Mouse (Mus musculus): ENCODE data around the gene Traf3. TPM values are rescaled to one million over a fixed set of nuclear protein-coding genes. Genes with fewer than 3 reads are reported as not detected.

The Traf3 gene
- polyA plus RNA-seq, 2 experiments = 2.7 to 2.8 TPM

DNA sequence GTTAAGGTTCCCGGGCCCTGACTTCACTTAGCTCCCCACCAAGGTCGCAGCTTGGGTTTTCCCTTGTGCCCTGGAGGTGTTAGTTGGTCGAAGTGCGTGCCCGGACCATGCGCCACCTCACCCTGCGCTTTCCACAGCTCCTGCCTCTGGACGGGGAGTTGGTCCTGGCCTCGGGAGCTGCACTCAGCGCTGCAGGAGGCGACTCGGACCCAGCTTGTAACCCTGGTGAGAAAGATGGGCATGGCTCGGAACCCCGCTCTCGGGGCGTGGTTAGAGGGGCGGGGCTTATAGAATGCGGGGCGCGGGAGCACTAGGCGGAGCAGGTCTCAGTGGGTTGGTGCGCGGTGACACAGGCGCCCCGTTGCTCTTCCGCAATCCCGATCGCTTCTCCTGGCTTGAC is 107.8 kb downstream of the Traf3 start:
- Histone ChIP-seq H3K36me3 (replicated peaks; ENCODE audit: control insufficient read depth, insufficient read depth, low read depth) (no peaks in the 10 kb centered on the region), H3K27ac (no peak overlapping the region), H3K9me3 (ENCODE audit: control insufficient read depth, low read length) (no peaks in the 10 kb centered on the region), H3K4me2 (ENCODE audit: low read depth) (peak overlapping the region; percentile 49; the same call in 1 of the 2 replicates), H3K4me1 (replicated peaks; ENCODE audit: control insufficient read depth in 2 of 2, insufficient read depth in 2 of 2, low read length in 1 of 2) (peaks cover 0 to 5% of the 10 kb centered on the region in 2 experiments; a peak in 2 of 4 replicates), H3K27me3 (ENCODE audit: control insufficient read depth, insufficient read depth, low read length) (peaks cover 73% of the 10 kb centered on the region), H3K9ac (replicated peaks) (no peak overlapping the region), H3K4me3 (ENCODE audit: insufficient read depth in 1 of 2, low read depth in 2 of 2, low read length in 2 of 2) (peak overlapping the region in 1 of 2 experiments; percentile 24; a peak in 1 of 4 replicates)
- TF ChIP-seq CTCF (IDR thresholded peaks at IDR 0.05; ENCODE audit: low read depth) = no peak
- no peak for TF ChIP-seq EP300 (IDR thresholded peaks at IDR 0.05; ENCODE audit: low read depth)
- 5% methylated on average over 28 of the region's 28 CpGs for WGBS (ENCODE audit: insufficient replicate concordance)
- DNase-seq (ENCODE audit: low read depth in 3 of 3, low spot score in 3 of 3) (no peak), ATAC-seq (ENCODE audit: insufficient read depth) (no peak; the same call in 1 of the 2 replicates)

- DNase-seq (ENCODE audit: low read depth in 3 of 3, low spot score in 3 of 3) (no peak), ATAC-seq (ENCODE audit: insufficient read depth) (no peak)
- peak overlapping the region in 1 of 2 experiments; percentile 24; a peak in 2 of 4 replicates for H3K4me3 ChIP-seq (ENCODE audit: insufficient read depth in 1 of 2, low read depth in 2 of 2, low read length in 2 of 2)
- H3K9me3 ChIP-seq (ENCODE audit: control insufficient read depth, low read length) = no peaks in the 10 kb centered on the region
- TF ChIP-seq EP300 (IDR thresholded peaks at IDR 0.05; ENCODE audit: low read depth) (no peak), CTCF (IDR thresholded peaks at IDR 0.05; ENCODE audit: low read depth) (no peak)
- peaks cover 0 to 4% of the 10 kb centered on the region in 2 experiments; a peak in 2 of 4 replicates for H3K4me1 ChIP-seq (replicated peaks; ENCODE audit: control insufficient read depth in 2 of 2, insufficient read depth in 2 of 2, low read length in 1 of 2)
- no peak overlapping the region for H3K27ac ChIP-seq
- no peaks in the 10 kb centered on the region for H3K36me3 ChIP-seq (replicated peaks; ENCODE audit: control insufficient read depth, insufficient read depth, low read depth)
- 3% methylated on average over 79 of the region's 80 CpGs for WGBS (ENCODE audit: insufficient replicate concordance)
- H3K27me3 ChIP-seq (ENCODE audit: control insufficient read depth, insufficient read depth, low read length) = peaks cover 73% of the 10 kb centered on the region
- peak overlapping the region; percentile 49 for H3K4me2 ChIP-seq (ENCODE audit: low read depth)
- no peak overlapping the region for H3K9ac ChIP-seq (replicated peaks)
These were observed 108.4 kb downstream of the Traf3 start for GRCm38 (mm10) chr12:111274447-111275149.

- no peaks in the 10 kb centered on the region for H3K4me1 ChIP-seq (replicated peaks; ENCODE audit: control insufficient read depth in 2 of 2, insufficient read depth in 2 of 2, low read length in 1 of 2)
- TF ChIP-seq EP300 (IDR thresholded peaks at IDR 0.05; ENCODE audit: low read depth) (no peak), CTCF (IDR thresholded peaks at IDR 0.05; ENCODE audit: low read depth) (no peak)
- H3K27ac ChIP-seq = no peak overlapping the region
- no peak overlapping the region for H3K9ac ChIP-seq (replicated peaks)
- H3K4me3 ChIP-seq (ENCODE audit: insufficient read depth in 1 of 2, low read depth in 2 of 2, low read length in 2 of 2) = peak overlapping the region in 1 of 2 experiments; percentile 24; a peak in 2 of 4 replicates
- 2% methylated on average over 58 of the region's 58 CpGs for WGBS (ENCODE audit: insufficient replicate concordance)
- DNase-seq (ENCODE audit: low read depth in 3 of 3, low spot score in 3 of 3) (no peak), ATAC-seq (ENCODE audit: insufficient read depth) (no peak)
- H3K36me3 ChIP-seq (replicated peaks; ENCODE audit: control insufficient read depth, insufficient read depth, low read depth) = no peaks in the 10 kb centered on the region
- no peaks in the 10 kb centered on the region for H3K9me3 ChIP-seq (ENCODE audit: control insufficient read depth, low read length)
- H3K4me2 ChIP-seq (ENCODE audit: low read depth) = peak overlapping the region; percentile 49
- peaks cover 68% of the 10 kb centered on the region for H3K27me3 ChIP-seq (ENCODE audit: control insufficient read depth, insufficient read depth, low read length)
These were observed 109.1 kb downstream of the Traf3 start for GRCm38 (mm10) chr12:111275150-111275841.

DNA sequence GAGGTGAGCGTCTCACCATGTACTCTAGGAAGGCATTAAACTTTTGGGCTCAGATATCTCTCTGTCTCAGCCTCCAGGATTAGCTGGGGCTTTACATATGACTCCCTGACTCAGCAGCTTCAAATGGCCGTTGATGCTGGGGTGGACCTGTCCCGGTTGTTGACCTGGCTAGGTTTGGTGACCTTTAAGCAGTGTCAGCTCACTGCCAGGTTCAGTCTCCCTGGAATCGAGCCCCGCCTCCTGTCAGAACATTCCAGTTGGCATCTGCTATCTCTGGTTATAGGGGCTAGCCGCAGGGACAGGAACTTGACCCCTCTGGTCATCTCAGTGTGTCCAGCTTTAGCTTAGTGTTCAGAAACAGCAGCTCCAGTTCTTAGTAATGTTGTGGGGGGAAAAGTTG is 110.2 kb downstream of the Traf3 start:
- whole genome bisulfite sequencing (ENCODE audit: insufficient replicate concordance) = 40% methylated on average over 6 of the region's 6 CpGs

GRCm38 (mm10) chr12:111283573-111283972 is 117.4 kb downstream of the Traf3 start:
- Histone ChIP-seq H3K4me3 (ENCODE audit: insufficient read depth in 1 of 2, low read depth in 2 of 2, low read length in 2 of 2) (no peak overlapping the region), H3K27me3 (ENCODE audit: control insufficient read depth, insufficient read depth, low read length) (no peaks in the 10 kb centered on the region; the same call in 1 of the 2 replicates), H3K4me2 (ENCODE audit: low read depth) (no peak overlapping the region), H3K27ac (no peak overlapping the region), H3K9ac (replicated peaks) (no peak overlapping the region), H3K9me3 (ENCODE audit: control insufficient read depth, low read length) (no peaks in the 10 kb centered on the region), H3K36me3 (replicated peaks; ENCODE audit: control insufficient read depth, insufficient read depth, low read depth) (no peaks in the 10 kb centered on the region), H3K4me1 (replicated peaks; ENCODE audit: control insufficient read depth in 2 of 2, insufficient read depth in 2 of 2, low read length in 1 of 2) (peaks cover 0 to 3% of the 10 kb centered on the region in 2 experiments; a peak in 1 of 4 replicates)
- DNase-seq (ENCODE audit: low read depth in 3 of 3, low spot score in 3 of 3) (no peak), ATAC-seq (ENCODE audit: insufficient read depth) (no peak)
- no peak for TF ChIP-seq CTCF (IDR thresholded peaks at IDR 0.05; ENCODE audit: low read depth)
- no peak for TF ChIP-seq EP300 (IDR thresholded peaks at IDR 0.05; ENCODE audit: low read depth)
- WGBS (ENCODE audit: insufficient replicate concordance) = 59% methylated on average over 4 of the region's 4 CpGs

More for the DNA sequence above, 110.2 kb downstream of the Traf3 start:
- H3K9ac ChIP-seq (replicated peaks) = no peak overlapping the region
- H3K27ac ChIP-seq = no peak overlapping the region
- H3K36me3 ChIP-seq (replicated peaks; ENCODE audit: control insufficient read depth, insufficient read depth, low read depth) = no peaks in the 10 kb centered on the region
- TF ChIP-seq EP300 (IDR thresholded peaks at IDR 0.05; ENCODE audit: low read depth) (no peak), CTCF (IDR thresholded peaks at IDR 0.05; ENCODE audit: low read depth) (no peak)
- ATAC-seq (ENCODE audit: insufficient read depth) = no peak
- no peaks in the 10 kb centered on the region for H3K9me3 ChIP-seq (ENCODE audit: control insufficient read depth, low read length)
- no peaks in the 10 kb centered on the region for H3K4me1 ChIP-seq (replicated peaks; ENCODE audit: control insufficient read depth in 2 of 2, insufficient read depth in 2 of 2, low read length in 1 of 2)
- no peak overlapping the region for H3K4me3 ChIP-seq (ENCODE audit: insufficient read depth in 1 of 2, low read depth in 2 of 2, low read length in 2 of 2)
- H3K27me3 ChIP-seq (ENCODE audit: control insufficient read depth, insufficient read depth, low read length) = peaks cover 57% of the 10 kb centered on the region
- no peak overlapping the region for H3K4me2 ChIP-seq (ENCODE audit: low read depth)
- DNase-seq (ENCODE audit: low read depth in 3 of 3, low spot score in 3 of 3) = no peak

All from liver, embryonic 14.5 days (tissue).